Mouse (Mus musculus) lung, adult 2 months (tissue): Measurements from ENCODE around the gene Nrp2. TPM values are rescaled to one million over a fixed set of nuclear protein-coding genes. Genes with fewer than 3 reads are reported as not detected.

Experiments used
- DNase-seq: peaks from one replicate; pipeline ENCODE4 v3.0.0; 2022
- H3K4me1 ChIP-seq: fragments of 200-500 bp; 2 replicates; pipeline ENCODE4 v1.6.1; 2011; ENCODE audit warnings: low read length; ENCODE audit not compliant: control insufficient read depth, insufficient read depth
- H3K4me3 ChIP-seq: fragments of 200-500 bp; replicated peaks from 2 replicates; pipeline ENCODE3; 2011; ENCODE audit warnings: low read depth, mild to moderate bottlenecking, control low read depth, low read length; ENCODE audit errors: extremely low read depth
- CTCF ChIP-seq: fragments of 200-500 bp; IDR thresholded peaks from 2 replicates; pipeline ENCODE4 v1.5.1; 2011; ENCODE audit warnings: mild to moderate bottlenecking, low read length, control low read depth; ENCODE audit not compliant: insufficient read depth
- POLR2A ChIP-seq: fragments of 200-500 bp; IDR thresholded peaks from 2 replicates; pipeline ENCODE4 v1.6.1; 2011; ENCODE audit warnings: low read depth, mild to moderate bottlenecking, control low read depth, low read length, borderline replicate concordance; ENCODE audit errors: extremely low read depth
- WGBS: fragments of 180-500 bp; shearing (Covaris S2); methylation state at CpG from one replicate; pipeline ENCODE4 v1.1.7; 2018; 5-methylcytosine and 5-hydroxymethylcytosine counted together
- polyA plus RNA-seq: library from polyadenylated mRNA; depleted of rRNA; stranded (reverse); fragments of >200 nt; gene quantifications from 2 replicates; pipeline ENCODE4 v1.2.3, GENCODE M21; 2012

The Nrp2 gene
- polyA plus RNA-seq, 1 experiment = 27.8 TPM

GRCm38 (mm10) chr1:62801842-62802241 is 98.8 kb downstream of the Nrp2 start:
- DNase-seq = no peak
- no peak for TF ChIP-seq CTCF
- TF ChIP-seq POLR2A = no peak
- Histone ChIP-seq H3K4me1 (no peaks in the 10 kb centered on the region; the same call in 1 of the 2 replicates), H3K4me3 (no peak overlapping the region)
- WGBS = 75% methylated on average over 3 of the region's 3 CpGs

- 58% methylated on average over 1 of the region's 1 CpGs for WGBS
- Histone ChIP-seq H3K4me1 (no peaks in the 10 kb centered on the region; the same call in 1 of the 2 replicates), H3K4me3 (no peak overlapping the region)
- no peak for TF ChIP-seq CTCF
- TF ChIP-seq POLR2A = no peak
- DNase-seq = no peak
Observed at GRCm38 (mm10) chr1:62803544-62803943, 100.5 kb downstream of the Nrp2 start.

GRCm38 (mm10) chr1:62806014-62806413 is 102.9 kb downstream of the Nrp2 start:
- DNase-seq = no peak
- no peaks in the 10 kb centered on the region; the same call in 1 of the 2 replicates for H3K4me1 ChIP-seq
- 24% methylated on average over 1 of the region's 1 CpGs for WGBS
- TF ChIP-seq CTCF = no peak
- TF ChIP-seq POLR2A = no peak
- no peak overlapping the region for H3K4me3 ChIP-seq

GRCm38 (mm10) chr1:62808395-62808794 is 105.3 kb downstream of the Nrp2 start:
- TF ChIP-seq POLR2A (no peak), CTCF (no peak)

GRCm38 (mm10) chr1:62809601-62810228 is 106.6 kb downstream of the Nrp2 start:
- H3K4me3 ChIP-seq = no peak overlapping the region
- WGBS = 79% methylated on average over 8 of the region's 8 CpGs
- H3K4me1 ChIP-seq = no peaks in the 10 kb centered on the region; the same call in 1 of the 2 replicates
- no peak for DNase-seq
- TF ChIP-seq CTCF (no peak), POLR2A (no peak)

More at GRCm38 (mm10) chr1:62808395-62808794, 105.3 kb downstream of the Nrp2 start:
- no peak for DNase-seq
- WGBS = 79% methylated on average over 4 of the region's 4 CpGs
- Histone ChIP-seq H3K4me3 (no peak overlapping the region), H3K4me1 (no peaks in the 10 kb centered on the region; the same call in 1 of the 2 replicates)

- Histone ChIP-seq H3K4me3 (no peak overlapping the region), H3K4me1 (no peaks in the 10 kb centered on the region; the same call in 1 of the 2 replicates)
- no peak for DNase-seq
- TF ChIP-seq CTCF (no peak), POLR2A (no peak)
- WGBS = 75% methylated on average over 7 of the region's 7 CpGs
Observed at GRCm38 (mm10) chr1:62811141-62811540, 108.1 kb downstream of the Nrp2 start.

- 63% methylated on average over 10 of the region's 10 CpGs for WGBS
- no peak overlapping the region for H3K4me3 ChIP-seq
Observed at GRCm38 (mm10) chr1:62812701-62813684, 109.9 kb downstream of the Nrp2 start.

GRCm38 (mm10) chr1:62813938-62814337 is 110.9 kb downstream of the Nrp2 start:
- Histone ChIP-seq H3K4me3 (no peak overlapping the region), H3K4me1 (no peaks in the 10 kb centered on the region; the same call in 1 of the 2 replicates)
- TF ChIP-seq POLR2A = no peak
- WGBS = 63% methylated on average over 1 of the region's 1 CpGs
- no peak for DNase-seq

More at GRCm38 (mm10) chr1:62812701-62813684, 109.9 kb downstream of the Nrp2 start:
- TF ChIP-seq CTCF (no peak), POLR2A (no peak)
- H3K4me1 ChIP-seq = no peaks in the 10 kb centered on the region; the same call in 1 of the 2 replicates
- DNase-seq = no peak

GRCm38 (mm10) chr1:62817566-62817965 is 114.5 kb downstream of the Nrp2 start:
- 74% methylated on average over 7 of the region's 7 CpGs for WGBS
- no peak overlapping the region for H3K4me3 ChIP-seq
- H3K4me1 ChIP-seq = no peaks in the 10 kb centered on the region; the same call in 1 of the 2 replicates
- no peak for DNase-seq
- TF ChIP-seq CTCF (no peak), POLR2A (no peak)
